Mouse (Mus musculus) stomach, postnatal 0 days (tissue): ENCODE data around the gene Tax1bp3. TPM values are rescaled to one million over a fixed set of nuclear protein-coding genes. Genes with fewer than 3 reads are reported as not detected.

Source experiments
- ATAC-seq: fragments of 200-750 bp; cut with Nextera tagmentation; 2 replicates; pipeline ENCODE4 v1.8.0; 2017; ENCODE audit not compliant: low FRiP score, low TSS enrichment
- DNase-seq: peaks from one replicate; pipeline ENCODE4 v3.0.0-alpha.2; 2016; ENCODE audit warnings: low spot score
- H3K27ac ChIP-seq: fragments of 300-500 bp; sonication (generic); replicated peaks from 2 replicates; pipeline ENCODE4 v1.5.1; 2014; ENCODE audit warnings: mild to moderate bottlenecking, control low read depth
- H3K27me3 ChIP-seq: fragments of 300-500 bp; sonication (generic); 2 replicates; pipeline ENCODE4 v1.6.1; 2014; ENCODE audit warnings: low read length; ENCODE audit not compliant: control insufficient read depth, insufficient read depth
- H3K36me3 ChIP-seq: fragments of 300-500 bp; sonication (generic); 2 replicates; pipeline ENCODE4 v1.6.1; 2014; ENCODE audit warnings: low read length, mixed read lengths; ENCODE audit not compliant: control insufficient read depth, insufficient read depth
- H3K4me1 ChIP-seq: fragments of 300-500 bp; sonication (generic); replicated peaks from 2 replicates; pipeline ENCODE4 v1.6.1; 2014; ENCODE audit warnings: antibody characterized with exemption; ENCODE audit not compliant: control insufficient read depth, insufficient read depth
- H3K4me2 ChIP-seq: fragments of 300-500 bp; sonication (generic); replicated peaks from 2 replicates; pipeline ENCODE4 v1.6.1; 2014; ENCODE audit warnings: low read depth, mild to moderate bottlenecking, control low read depth, moderate library complexity
- H3K4me3 ChIP-seq: fragments of 300-500 bp; sonication (generic); 2 replicates; pipeline ENCODE4 v1.5.1; 2014; ENCODE audit warnings: low read depth, low read length, control low read depth
- H3K9ac ChIP-seq: fragments of 300-500 bp; sonication (generic); 2 replicates; pipeline ENCODE4 v1.6.1; 2014; ENCODE audit warnings: mild to moderate bottlenecking, low read length, control low read depth, mixed read lengths
- H3K9me3 ChIP-seq: fragments of 300-500 bp; sonication (generic); 2 replicates; pipeline ENCODE4 v1.6.1; 2016; ENCODE audit warnings: low read length; ENCODE audit not compliant: control insufficient read depth
- CTCF ChIP-seq: IDR thresholded peaks from 2 replicates; pipeline ENCODE4 v1.5.1; 2016; ENCODE audit warnings: antibody characterized with exemption, low read depth, mild to moderate bottlenecking, moderate library complexity
- EP300 ChIP-seq: optimal IDR thresholded peaks from 2 replicates; pipeline ENCODE3; 2016; ENCODE audit warnings: antibody characterized with exemption
- WGBS: fragments of 180-500 bp; shearing (Covaris S2); extraction: QIAGEN DNeasy Blood & Tissue Kit; methylation state at CpG from one replicate; pipeline ENCODE4 v1.1.7; 2014; 5-methylcytosine and 5-hydroxymethylcytosine counted together
- polyA plus RNA-seq: library from polyadenylated mRNA; unstranded; fragments of >200 nt; fragmentation: Nextera tagmentation; extraction: Ambion mirVana; gene quantifications from 2 replicates; pipeline ENCODE4 v1.2.1, GENCODE M21; 2015

The Tax1bp3 gene
- 176 and 184 TPM in 2 replicates for polyA plus RNA-seq

DNA sequence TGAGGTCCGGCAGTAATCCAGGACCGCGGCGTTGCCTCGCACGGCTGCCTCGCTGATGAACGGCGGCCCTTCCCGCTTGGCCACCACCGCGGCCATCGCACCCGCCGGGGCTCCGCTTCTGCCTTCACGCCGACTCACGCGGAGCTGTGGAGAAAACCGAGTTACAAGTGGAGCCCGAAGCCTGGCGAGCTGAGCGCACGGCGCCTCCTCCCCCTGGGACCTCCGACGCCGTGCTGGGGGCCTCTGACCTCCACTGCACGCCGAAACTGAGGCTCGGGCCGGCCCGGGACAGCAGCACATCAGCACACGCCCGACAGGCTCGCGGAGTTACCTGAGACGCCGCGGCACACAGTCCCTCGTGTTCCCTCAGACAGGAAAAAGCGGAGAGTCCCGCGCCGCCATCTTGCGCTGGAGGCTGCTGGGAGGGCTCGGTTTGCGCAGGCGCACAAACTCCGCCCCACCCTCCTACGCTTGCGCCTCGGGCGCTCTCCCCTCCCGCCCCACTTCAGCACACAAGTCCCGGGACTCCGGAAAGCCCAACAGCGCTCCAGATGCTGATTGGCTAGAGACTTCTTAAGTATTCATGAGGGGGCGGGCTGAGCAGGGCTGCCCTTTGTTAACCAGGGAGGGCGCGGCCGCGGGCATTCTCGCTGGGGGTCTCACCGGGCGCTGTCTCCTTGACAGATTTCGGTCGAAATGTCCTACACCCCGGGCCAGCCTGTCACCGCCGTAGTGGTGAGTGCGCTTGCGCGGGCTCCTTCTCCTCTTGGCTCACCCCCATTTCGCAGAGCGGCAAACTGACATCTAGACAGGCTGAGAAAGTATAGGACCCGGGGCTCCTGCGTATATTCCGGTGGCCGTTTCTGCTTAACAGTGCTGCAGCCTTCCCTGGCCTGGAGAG, at the start of gene Tax1bp3, which contains the start of gene Emc6:
Tax1bp3 (plus strand) TSS at position 476 of the 901 bp plus-strand sequence.
Emc6 (minus strand) TSS at position 430 of the 901 bp plus-strand sequence.
- WGBS, result under 1% methylated on average over 81 of the region's 81 CpGs
- Histone ChIP-seq H3K9ac (peak within 1 kb of the TSS; percentile 94), H3K4me3 (peak within 1 kb of the TSS; percentile 93), H3K4me1 (peaks cover 7% of the 10 kb centered on the region; the same call in 1 of the 2 replicates), H3K27ac (peak within 1 kb of the TSS; percentile 99), H3K36me3 (peaks cover 2% of the 10 kb centered on the region; the same call in 1 of the 2 replicates), H3K27me3 (no peaks in the 10 kb centered on the region), H3K9me3 (no peaks in the 10 kb centered on the region), H3K4me2 (peak within 1 kb of the TSS; percentile 85)
- TF ChIP-seq CTCF, result no peak
- TF ChIP-seq EP300, result no peak
- DNase-seq (peak; percentile 97), ATAC-seq (peak; percentile 97)

DNA sequence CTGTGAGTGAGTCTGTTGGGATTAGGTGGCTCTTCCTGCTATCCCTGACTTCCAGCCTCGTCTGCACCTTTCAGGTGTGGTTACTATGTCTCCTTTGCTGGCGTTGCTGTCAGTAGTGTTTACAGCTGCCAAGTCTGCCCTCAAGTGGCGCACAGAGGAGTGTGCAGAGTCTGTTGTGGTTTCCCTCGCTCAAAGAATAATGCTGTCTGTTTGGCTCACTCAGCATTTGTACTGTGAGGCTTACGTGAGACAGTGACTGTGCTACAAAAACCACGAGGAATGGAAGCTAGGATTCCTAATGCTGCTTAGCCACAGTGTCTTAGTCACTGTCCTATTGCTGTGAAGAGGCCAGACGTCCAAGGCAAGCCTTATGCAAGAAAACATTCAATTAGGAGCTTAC, 45.9 kb upstream of the Tax1bp3 start:
- H3K36me3 ChIP-seq, result no peaks in the 10 kb centered on the region
- no peak overlapping the region for H3K4me3 ChIP-seq
- H3K9ac ChIP-seq, result no peak overlapping the region
- WGBS, result 57% methylated on average over 7 of the region's 7 CpGs
- H3K27ac ChIP-seq, result no peak overlapping the region
- H3K27me3 ChIP-seq, result no peaks in the 10 kb centered on the region
- TF ChIP-seq CTCF (peak; percentile 67), EP300 (no peak)
- ATAC-seq (0 out of 2 replicates have a peak, but pooled peaks have one; percentile 38), DNase-seq (peak; percentile 36)
- no peak overlapping the region for H3K4me2 ChIP-seq
- H3K4me1 ChIP-seq, result no peaks in the 10 kb centered on the region
- H3K9me3 ChIP-seq, result no peaks in the 10 kb centered on the region

GRCm38 (mm10) chr11:73132999-73133398, 43.9 kb upstream of the Tax1bp3 start:
- TF ChIP-seq CTCF, result no peak
- no peak for TF ChIP-seq EP300
- 95% methylated on average over 6 of the region's 6 CpGs for WGBS
- ATAC-seq, result no peak

DNA sequence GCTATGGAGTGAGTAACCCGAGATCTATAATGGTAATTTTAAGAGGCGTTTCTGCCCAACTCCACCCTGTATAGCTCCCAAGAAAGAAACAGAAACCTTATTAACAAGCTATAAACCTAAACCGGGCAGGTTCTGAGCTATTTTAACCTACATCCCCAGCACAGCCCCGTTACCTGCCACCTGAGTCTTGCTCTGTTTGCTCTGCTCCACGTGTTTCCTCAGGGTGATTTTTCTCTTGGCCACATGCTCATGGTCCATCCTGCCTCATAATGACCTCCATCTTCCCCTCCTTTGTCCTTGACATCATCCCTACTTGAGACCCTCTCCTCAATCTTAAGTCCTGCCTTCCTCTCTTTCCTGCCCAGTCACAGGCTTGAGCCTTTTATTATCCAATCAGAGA, 42.7 kb upstream of the Tax1bp3 start:
- no peak for DNase-seq
- Histone ChIP-seq H3K4me1 (no peaks in the 10 kb centered on the region), H3K27ac (no peak overlapping the region), H3K4me3 (no peak overlapping the region), H3K36me3 (no peaks in the 10 kb centered on the region), H3K27me3 (no peaks in the 10 kb centered on the region), H3K9me3 (no peaks in the 10 kb centered on the region), H3K9ac (no peak overlapping the region), H3K4me2 (no peak overlapping the region)
- 85% methylated on average over 5 of the region's 5 CpGs for WGBS
- no peak for ATAC-seq
- TF ChIP-seq EP300 (no peak), CTCF (no peak)

More at GRCm38 (mm10) chr11:73132999-73133398, 43.9 kb upstream of the Tax1bp3 start:
- no peak overlapping the region for H3K9ac ChIP-seq
- no peaks in the 10 kb centered on the region for H3K36me3 ChIP-seq
- no peak overlapping the region for H3K4me2 ChIP-seq
- H3K27me3 ChIP-seq, result no peaks in the 10 kb centered on the region
- no peak overlapping the region for H3K27ac ChIP-seq
- no peaks in the 10 kb centered on the region for H3K9me3 ChIP-seq
- H3K4me3 ChIP-seq, result no peak overlapping the region
- H3K4me1 ChIP-seq, result no peaks in the 10 kb centered on the region
- DNase-seq, result no peak

DNA sequence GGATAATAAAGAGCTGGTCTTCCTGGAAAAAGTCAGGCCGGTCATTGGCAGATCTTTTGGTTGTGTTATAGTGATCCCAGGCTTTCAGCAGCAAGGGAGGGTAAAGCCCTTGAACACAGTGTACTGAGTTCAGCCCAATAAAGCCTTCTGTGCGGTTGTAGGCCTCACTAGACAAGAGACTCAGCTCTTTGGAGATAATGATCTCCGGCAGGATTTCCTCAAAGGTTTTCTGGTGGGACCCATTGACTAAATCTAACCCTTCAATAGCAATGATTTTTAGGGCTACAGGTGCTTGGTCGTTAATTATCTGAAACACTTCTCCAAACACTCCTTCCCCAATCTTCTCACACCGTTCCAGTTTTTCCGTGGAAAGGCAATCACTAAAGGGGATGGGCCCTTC, 40.3 kb upstream of the Tax1bp3 start:
- H3K27me3 ChIP-seq, result no peaks in the 10 kb centered on the region
- DNase-seq (no peak), ATAC-seq (no peak)
- peak overlapping the region; percentile 85; the same call in 1 of the 2 replicates for H3K4me3 ChIP-seq
- no peaks in the 10 kb centered on the region for H3K4me1 ChIP-seq
- no peak overlapping the region for H3K27ac ChIP-seq
- H3K36me3 ChIP-seq, result no peaks in the 10 kb centered on the region
- H3K9ac ChIP-seq, result peak overlapping the region; percentile 75; the same call in 1 of the 2 replicates
- H3K4me2 ChIP-seq, result peak overlapping the region; percentile 89
- no peaks in the 10 kb centered on the region for H3K9me3 ChIP-seq
- 51% methylated on average over 6 of the region's 6 CpGs for WGBS
- TF ChIP-seq EP300 (no peak), CTCF (no peak)

DNA sequence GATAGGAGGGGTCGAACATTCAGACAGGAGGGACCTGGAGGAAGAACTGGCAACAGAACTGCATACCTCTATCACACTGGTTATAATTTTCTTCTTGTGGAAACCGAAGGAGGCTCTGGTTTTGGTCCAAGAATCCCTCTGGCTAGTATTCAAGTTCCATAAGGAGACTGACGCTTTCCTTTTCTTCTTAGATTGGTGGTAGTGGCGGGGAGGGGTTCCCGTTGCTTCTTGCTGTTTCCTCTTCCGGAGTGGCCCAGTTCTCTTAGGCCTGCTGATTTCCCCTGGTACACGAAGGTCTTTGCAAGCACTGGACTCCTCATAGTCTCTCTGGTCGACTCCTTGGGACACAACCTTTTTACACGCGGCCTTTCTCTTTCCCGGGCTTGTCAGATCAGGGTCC, 39.8 kb upstream of the Tax1bp3 start:
- 15% methylated on average over 11 of the region's 11 CpGs for WGBS
- no peak for DNase-seq

More for the DNA sequence above, 39.8 kb upstream of the Tax1bp3 start:
- Histone ChIP-seq H3K4me2 (peak overlapping the region; percentile 89), H3K27ac (no peak overlapping the region), H3K9ac (peak overlapping the region; percentile 75), H3K36me3 (no peaks in the 10 kb centered on the region), H3K27me3 (no peaks in the 10 kb centered on the region), H3K4me1 (no peaks in the 10 kb centered on the region), H3K4me3 (peak overlapping the region; percentile 85), H3K9me3 (no peaks in the 10 kb centered on the region)
- no peak for TF ChIP-seq CTCF
- TF ChIP-seq EP300, result no peak
- no peak for ATAC-seq
